Mouse (Mus musculus) embryonic facial prominence, embryonic 14.5 days (tissue): ENCODE data around the gene Gpr142. TPM values are rescaled to one million over a fixed set of nuclear protein-coding genes. Genes with fewer than 3 reads are reported as not detected.

Experiments
- ATAC-seq: fragments of 200-750 bp; cut with Nextera tagmentation; 2 replicates; pipeline ENCODE4 v1.8.0; 2017; ENCODE audit warnings: low read depth, moderate number of reproducible peaks, moderate TSS enrichment
- DNase-seq: peaks from one replicate; pipeline ENCODE4 v3.0.0-alpha.2; 2015; ENCODE audit warnings: low spot score
- H3K27ac ChIP-seq: fragments of 300-500 bp; sonication (generic); replicated peaks from 2 replicates; pipeline ENCODE4 v1.5.1; 2014; ENCODE audit warnings: low read depth, mild to moderate bottlenecking, low read length, moderate library complexity
- H3K27me3 ChIP-seq: fragments of 300-500 bp; sonication (generic); replicated peaks from 2 replicates; pipeline ENCODE4 v1.6.1; 2014; ENCODE audit warnings: low read length; ENCODE audit not compliant: control insufficient read depth, insufficient read depth
- H3K36me3 ChIP-seq: fragments of 300-500 bp; sonication (generic); 2 replicates; pipeline ENCODE4 v1.6.1; 2014; ENCODE audit warnings: low read length, mixed read lengths; ENCODE audit not compliant: control insufficient read depth, insufficient read depth
- H3K4me1 ChIP-seq: fragments of 300-500 bp; sonication (generic); 2 replicates; pipeline ENCODE4 v1.6.1; 2014; ENCODE audit warnings: antibody characterized with exemption, low read length; ENCODE audit not compliant: control insufficient read depth, insufficient read depth
- H3K4me2 ChIP-seq: fragments of 300-500 bp; sonication (generic); 2 replicates; pipeline ENCODE4 v1.6.1; 2014; ENCODE audit warnings: low read depth, mild to moderate bottlenecking, low read length, moderate library complexity, mixed read lengths
- H3K4me3 ChIP-seq: fragments of 300-500 bp; sonication (generic); 2 replicates; pipeline ENCODE4 v1.5.1; 2014; ENCODE audit warnings: low read depth, mild to moderate bottlenecking, low read length
- H3K9ac ChIP-seq: fragments of 300-500 bp; sonication (generic); 2 replicates; pipeline ENCODE4 v1.6.1; 2014; ENCODE audit warnings: low read depth, mild to moderate bottlenecking, low read length, moderate library complexity, mixed read lengths
- H3K9me3 ChIP-seq: fragments of 300-500 bp; sonication (generic); 2 replicates; pipeline ENCODE4 v1.6.1; 2016; ENCODE audit warnings: low read length; ENCODE audit not compliant: control insufficient read depth
- WGBS: fragments of 180-500 bp; shearing (Covaris S2); extraction: QIAGEN DNeasy Blood & Tissue Kit; methylation state at CpG from one replicate; pipeline ENCODE4 v1.1.7; 2014; 5-methylcytosine and 5-hydroxymethylcytosine counted together
- polyA plus RNA-seq: library from polyadenylated mRNA; unstranded; fragments of >200 nt; fragmentation: Nextera tagmentation; extraction: Ambion mirVana; gene quantifications from 2 replicates; pipeline ENCODE4 v1.2.1, GENCODE M21; 2014

Gpr142 gene
- polyA plus RNA-seq, 1 experiment from 2014 or later, result not detected

DNA sequence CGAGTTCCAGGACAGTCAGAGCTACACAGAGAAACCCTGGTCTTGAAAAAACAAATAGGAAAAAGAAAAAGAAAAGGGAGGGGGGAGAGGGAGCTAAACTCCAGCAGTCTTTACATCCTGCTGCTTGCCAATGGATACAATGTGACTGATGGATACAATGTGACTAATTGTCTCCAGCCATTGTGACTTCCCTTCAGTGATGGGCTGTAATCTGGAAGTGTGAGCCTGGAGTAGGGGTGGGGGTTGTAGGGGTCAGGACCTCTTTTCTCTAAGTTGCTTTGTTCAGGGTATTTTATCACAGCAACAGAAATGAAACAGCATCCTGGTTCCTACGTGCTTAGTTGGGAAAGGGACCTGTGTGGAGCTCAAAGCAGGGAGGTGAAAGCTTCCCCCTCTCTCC is 20.4 kb downstream of the Gpr142 start:
- ATAC-seq, result no peak
- Histone ChIP-seq H3K9me3 (no peaks in the 10 kb centered on the region), H3K4me3 (no peak overlapping the region), H3K4me2 (no peak overlapping the region), H3K9ac (no peak overlapping the region), H3K4me1 (peaks cover 23% of the 10 kb centered on the region), H3K27ac (no peak overlapping the region), H3K36me3 (no peaks in the 10 kb centered on the region), H3K27me3 (no peaks in the 10 kb centered on the region)
- WGBS, result 17% methylated on average over 2 of the region's 2 CpGs
- no peak for DNase-seq

DNA sequence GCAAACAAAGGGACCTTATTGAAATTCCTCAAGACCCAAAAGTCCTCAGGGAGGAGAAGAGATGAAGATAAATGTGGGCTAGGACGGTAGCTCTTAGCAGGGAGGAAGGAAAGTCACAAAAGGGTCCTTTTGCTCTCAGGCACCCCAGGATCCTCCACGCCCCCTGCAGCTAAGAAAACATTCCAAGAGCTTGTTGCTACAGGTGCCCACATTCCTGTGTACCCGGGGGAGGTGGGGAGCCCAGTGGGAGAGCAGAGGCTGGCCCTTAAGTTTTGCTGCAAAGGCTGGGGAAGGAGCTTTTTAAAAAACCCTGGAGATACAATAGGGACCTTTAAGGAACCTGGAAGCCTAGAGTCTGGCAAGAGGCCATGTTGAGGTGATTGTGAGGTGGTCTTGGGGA is 21.7 kb downstream of the Gpr142 start:
- 37% methylated on average over 3 of the region's 3 CpGs for WGBS
- Histone ChIP-seq H3K9ac (no peak overlapping the region), H3K27me3 (no peaks in the 10 kb centered on the region), H3K36me3 (no peaks in the 10 kb centered on the region), H3K4me2 (no peak overlapping the region), H3K4me1 (peaks cover 23% of the 10 kb centered on the region), H3K27ac (no peak overlapping the region), H3K9me3 (no peaks in the 10 kb centered on the region), H3K4me3 (no peak overlapping the region)
- ATAC-seq (no peak), DNase-seq (peak; percentile 61)

DNA sequence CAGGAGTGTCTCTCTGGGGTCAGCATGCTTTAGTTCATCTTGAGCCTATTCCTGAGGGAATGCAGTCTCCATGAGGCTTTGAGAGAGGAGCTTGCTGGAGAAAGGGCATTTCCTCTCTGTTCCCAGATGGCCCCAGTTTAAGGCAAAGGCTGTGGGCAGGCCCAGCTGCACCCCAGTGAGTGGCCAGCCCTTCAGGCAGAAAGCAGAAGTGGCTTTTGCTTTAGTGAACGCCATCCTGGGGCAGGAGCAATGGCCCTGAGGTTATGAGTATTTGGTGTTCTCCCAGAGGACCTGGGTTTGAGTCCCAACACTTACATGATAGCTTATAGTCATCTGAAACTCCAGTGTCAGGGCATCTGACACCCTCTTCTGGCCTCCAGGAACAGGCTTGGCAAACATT is 22.6 kb downstream of the Gpr142 start:
- Histone ChIP-seq H3K9ac (no peak overlapping the region), H3K27me3 (no peaks in the 10 kb centered on the region), H3K4me1 (peaks cover 23% of the 10 kb centered on the region), H3K36me3 (no peaks in the 10 kb centered on the region), H3K9me3 (no peaks in the 10 kb centered on the region), H3K27ac (no peak overlapping the region), H3K4me3 (no peak overlapping the region), H3K4me2 (no peak overlapping the region)
- ATAC-seq (no peak), DNase-seq (no peak)
- 40% methylated on average over 1 of the region's 1 CpGs for WGBS

DNA sequence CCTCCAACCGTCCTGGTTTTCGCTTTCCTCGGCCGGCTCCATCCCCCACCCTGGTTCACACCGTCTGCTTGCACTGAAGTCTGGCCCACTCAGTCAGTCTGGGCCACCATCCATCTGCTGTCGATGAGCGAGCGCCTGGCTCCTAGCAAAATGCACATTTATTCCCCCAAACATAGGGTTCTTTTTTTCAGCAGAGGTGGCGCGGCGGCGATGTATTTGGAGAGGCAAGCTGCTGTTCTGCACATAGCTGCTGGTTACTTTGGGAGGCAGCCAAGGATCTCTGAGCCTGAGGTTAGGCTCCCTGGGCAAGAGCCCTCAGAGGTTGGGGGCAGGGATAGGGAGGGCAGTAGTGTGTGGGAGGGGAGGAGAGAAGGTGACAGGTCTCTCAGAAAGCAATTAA is 24.0 kb downstream of the Gpr142 start:
- 28% methylated on average over 12 of the region's 12 CpGs for WGBS
- peak; percentile 89 for ATAC-seq

DNA sequence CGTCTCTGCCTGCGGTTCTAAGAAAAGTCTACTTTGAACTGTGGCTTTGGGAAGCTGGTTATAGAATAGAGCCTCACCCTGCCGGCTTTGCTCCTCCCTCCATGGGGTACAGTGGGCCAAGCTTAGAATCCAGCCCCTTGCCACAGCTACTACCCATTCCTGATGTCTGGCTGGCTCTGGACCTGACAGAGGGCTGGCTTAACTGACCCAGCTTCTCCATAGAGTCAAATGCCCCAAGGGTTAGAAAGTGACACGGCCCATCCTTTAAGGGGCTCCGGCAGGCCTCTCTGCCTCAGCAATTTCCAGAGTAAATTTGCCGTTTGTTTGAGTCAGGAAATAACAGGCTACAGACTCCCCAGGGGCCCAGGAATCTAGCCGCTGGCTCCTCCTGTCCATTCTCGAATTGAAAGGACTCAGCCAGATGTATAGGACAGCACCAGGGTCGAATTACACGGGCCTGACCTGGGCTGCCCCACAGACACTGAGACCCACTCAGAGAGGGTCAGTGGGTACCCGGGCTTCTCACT is 24.5 kb downstream of the Gpr142 start:
- ATAC-seq (peak; percentile 62), DNase-seq (peak; percentile 74)
- Histone ChIP-seq H3K9me3 (no peaks in the 10 kb centered on the region), H3K4me3 (no peak overlapping the region), H3K27ac (peak overlapping the region; percentile 69), H3K9ac (0 out of 2 replicates have a peak overlapping the region, but pooled peaks have one; percentile 9), H3K27me3 (no peaks in the 10 kb centered on the region), H3K4me1 (peaks cover 23% of the 10 kb centered on the region), H3K4me2 (peak overlapping the region; percentile 23), H3K36me3 (no peaks in the 10 kb centered on the region)
- WGBS, result 1% methylated on average over 10 of the region's 11 CpGs

More for the DNA sequence above, 24.0 kb downstream of the Gpr142 start:
- H3K4me2 ChIP-seq, result peak overlapping the region; percentile 23
- H3K27ac ChIP-seq, result peak overlapping the region; percentile 69
- H3K36me3 ChIP-seq, result no peaks in the 10 kb centered on the region
- H3K27me3 ChIP-seq, result no peaks in the 10 kb centered on the region
- H3K9me3 ChIP-seq, result no peaks in the 10 kb centered on the region
- peak; percentile 92 for DNase-seq
- peak overlapping the region; percentile 9; the same call in 1 of the 2 replicates for H3K9ac ChIP-seq
- H3K4me3 ChIP-seq, result no peak overlapping the region
- H3K4me1 ChIP-seq, result peaks cover 23% of the 10 kb centered on the region

DNA sequence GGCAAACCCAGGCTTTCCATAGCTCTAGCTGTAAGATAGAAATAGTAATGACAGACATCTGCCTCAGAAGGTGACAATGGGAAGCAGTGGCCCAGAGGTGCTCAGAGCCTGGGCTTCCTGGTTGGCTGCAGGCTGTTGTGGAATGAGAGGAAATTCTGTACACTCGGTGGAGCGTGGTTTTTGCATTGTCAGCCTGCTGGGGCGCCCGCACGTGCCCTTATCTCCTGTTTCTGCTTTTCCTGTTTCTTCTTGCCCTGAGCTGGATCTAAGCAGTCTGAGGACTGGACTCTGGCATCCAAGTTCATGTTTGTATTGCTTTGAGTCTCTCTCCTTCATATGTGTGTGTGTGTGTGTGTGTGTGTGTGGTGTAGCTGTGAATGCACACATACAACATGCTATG is 28.0 kb downstream of the Gpr142 start:
- ATAC-seq (no peak; the same call in 1 of the 2 replicates), DNase-seq (peak; percentile 70)
- Histone ChIP-seq H3K4me1 (peaks cover 35% of the 10 kb centered on the region), H3K27ac (0 out of 2 replicates have a peak overlapping the region, but pooled peaks have one; percentile 24), H3K4me3 (no peak overlapping the region), H3K36me3 (no peaks in the 10 kb centered on the region), H3K9me3 (no peaks in the 10 kb centered on the region), H3K27me3 (no peaks in the 10 kb centered on the region), H3K4me2 (no peak overlapping the region), H3K9ac (no peak overlapping the region)
- WGBS, result 49% methylated on average over 5 of the region's 5 CpGs

DNA sequence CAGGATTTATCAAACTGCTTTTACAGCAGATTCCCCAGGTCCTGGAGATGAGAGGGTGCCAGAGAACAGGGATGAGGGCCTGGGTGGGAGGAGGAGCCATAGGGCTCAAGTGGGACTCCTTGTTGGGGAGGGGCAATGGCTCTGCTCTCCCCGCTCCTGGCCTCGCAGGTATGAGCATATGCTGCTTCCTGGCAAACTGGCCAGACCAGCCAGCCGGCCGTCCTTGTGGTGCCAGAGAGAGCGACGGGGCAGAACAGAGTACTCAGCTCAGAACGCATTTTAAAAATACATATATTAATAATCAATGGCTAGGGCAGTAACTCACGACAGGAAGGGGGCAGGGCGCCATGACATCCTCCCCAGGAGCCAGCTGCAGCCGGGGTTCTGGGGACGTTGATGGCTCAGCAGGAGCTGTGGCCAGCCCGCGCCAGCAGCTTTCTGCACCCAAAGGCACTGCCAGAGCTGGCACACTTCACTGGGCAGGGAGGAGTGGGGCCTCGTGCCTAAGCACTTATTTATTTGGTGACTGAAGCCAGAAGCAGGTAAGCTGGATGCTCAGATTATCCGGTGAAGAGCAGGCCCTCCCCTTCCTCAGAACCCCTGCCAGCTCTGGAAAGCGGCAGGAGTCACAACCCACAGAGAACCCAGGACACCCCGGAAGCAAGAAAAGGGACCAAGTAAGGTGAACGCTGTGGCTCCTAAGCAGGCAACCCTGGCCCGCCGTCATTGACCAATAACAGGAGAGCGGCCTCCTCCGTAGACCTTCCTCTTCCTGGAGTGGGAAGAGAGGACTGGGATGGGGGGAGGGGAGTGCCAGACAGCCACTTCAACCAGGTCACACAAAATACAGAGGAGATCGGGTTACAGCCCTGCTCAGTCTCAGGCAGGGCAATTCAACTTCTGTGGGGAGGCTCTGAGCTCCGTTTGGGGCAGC is 31.0 kb downstream of the Gpr142 start:
- DNase-seq, result peak; percentile 87
- Histone ChIP-seq H3K27ac (peak overlapping the region; percentile 74), H3K4me2 (peak overlapping the region; percentile 62), H3K36me3 (no peaks in the 10 kb centered on the region), H3K9ac (peak overlapping the region; percentile 54), H3K9me3 (no peaks in the 10 kb centered on the region), H3K4me3 (peak overlapping the region; percentile 26), H3K27me3 (no peaks in the 10 kb centered on the region), H3K4me1 (peaks cover 19% of the 10 kb centered on the region)
- WGBS, result 5% methylated on average over 19 of the region's 24 CpGs
- peak; percentile 93 for ATAC-seq

DNA sequence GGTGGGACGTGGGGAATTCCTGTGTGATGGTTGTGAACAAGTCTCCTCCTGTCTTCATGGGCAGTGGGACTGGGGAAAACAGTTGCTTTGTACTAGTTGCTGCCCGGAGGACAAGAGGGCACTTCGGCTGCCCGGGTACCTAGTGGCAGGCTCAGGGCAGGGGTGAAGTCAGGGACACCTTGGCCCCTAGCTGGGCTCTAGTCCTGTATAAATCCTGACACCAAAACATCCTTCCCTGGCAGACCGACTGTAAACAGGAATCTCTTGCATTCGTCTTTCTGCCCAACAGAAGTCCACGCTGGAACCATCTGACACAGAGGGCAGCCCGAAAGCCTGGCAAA is 31.7 kb downstream of the Gpr142 start:
- no peak for DNase-seq
- Histone ChIP-seq H3K4me3 (peak overlapping the region; percentile 26; the same call in 1 of the 2 replicates), H3K9me3 (no peaks in the 10 kb centered on the region), H3K36me3 (no peaks in the 10 kb centered on the region), H3K27me3 (no peaks in the 10 kb centered on the region), H3K27ac (peak overlapping the region; percentile 74), H3K9ac (peak overlapping the region; percentile 11; the same call in 1 of the 2 replicates), H3K4me2 (peak overlapping the region; percentile 62), H3K4me1 (peaks cover 19% of the 10 kb centered on the region)
- 16% methylated on average over 8 of the region's 8 CpGs for WGBS
- ATAC-seq, result no peak
